Mouse (Mus musculus): ENCODE results near the gene BC052040. TPM values are rescaled to one million over a fixed set of nuclear protein-coding genes. Genes with fewer than 3 reads are reported as not detected.

The BC052040 gene
- polyA plus RNA-seq, 1 experiment from 2014 or later: 22.3 TPM

DNA sequence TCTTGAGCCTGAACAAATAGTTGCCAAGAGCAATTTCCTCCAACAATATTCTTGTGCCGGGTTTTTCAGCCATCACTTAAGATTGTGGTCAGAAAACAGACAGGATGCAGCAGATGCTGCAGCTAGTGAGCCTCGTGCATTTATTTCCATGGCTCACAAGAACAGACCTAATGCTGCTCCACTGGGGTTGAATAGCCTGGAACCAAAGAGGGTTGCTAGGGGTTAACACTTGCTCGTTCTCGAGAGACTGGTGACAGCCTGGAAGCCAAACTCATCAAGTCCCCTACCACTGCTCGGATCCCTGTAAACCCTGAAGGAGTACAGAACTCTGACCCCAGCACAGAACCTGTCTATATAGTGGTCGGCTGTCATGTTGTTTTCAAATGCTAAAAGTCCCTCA is 144.4 kb downstream of the BC052040 start:
- peaks cover 6% of the 10 kb centered on the region; the same call in 1 of the 2 replicates for H3K4me1 ChIP-seq (replicated peaks; ENCODE audit: control insufficient read depth, insufficient read depth, low read length)
- no peak overlapping the region for H3K9ac ChIP-seq (ENCODE audit: low read length)
- H3K9me3 ChIP-seq (ENCODE audit: control insufficient read depth, low read length): no peaks in the 10 kb centered on the region
- peak; percentile 75 for ATAC-seq (replicated peaks; ENCODE audit: low FRiP score)
- no peaks in the 10 kb centered on the region for H3K27me3 ChIP-seq (ENCODE audit: control insufficient read depth, insufficient read depth, low read length)
- peak overlapping the region; percentile 2; the same call in 1 of the 2 replicates for H3K27ac ChIP-seq (ENCODE audit: low read depth, low read length)
- 45% methylated on average over 6 of the region's 6 CpGs for WGBS
- H3K4me2 ChIP-seq (ENCODE audit: low read depth, low read length, severe bottlenecking): no peak overlapping the region
- no peaks in the 10 kb centered on the region for H3K36me3 ChIP-seq (ENCODE audit: control insufficient read depth, insufficient read depth, low read length)
- H3K4me3 ChIP-seq (ENCODE audit: low read depth, low read length): no peak overlapping the region
- DNase-seq (ENCODE audit: low spot score): peak; percentile 56

DNA sequence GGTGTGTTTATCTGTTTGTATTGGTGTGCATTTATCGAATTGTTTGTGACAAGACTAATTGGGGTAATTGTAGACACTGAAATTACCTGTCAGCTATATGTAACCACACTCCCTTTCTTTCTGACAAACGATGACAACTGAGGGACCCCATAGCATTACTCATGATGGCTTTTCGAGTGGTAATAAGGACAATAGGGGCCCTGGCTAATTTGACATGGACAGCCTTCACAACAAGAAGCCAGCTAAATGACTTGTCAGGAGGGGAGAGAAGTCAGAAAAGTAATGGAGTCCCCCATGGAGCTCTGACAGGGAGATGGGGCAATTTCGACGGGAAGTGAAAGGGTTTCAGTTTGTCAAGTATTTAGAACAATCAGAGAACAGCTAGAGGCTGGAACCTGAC is 145.3 kb downstream of the BC052040 start:
- Histone ChIP-seq H3K9ac (ENCODE audit: low read length) (no peak overlapping the region), H3K9me3 (ENCODE audit: control insufficient read depth, low read length) (no peaks in the 10 kb centered on the region), H3K27ac (ENCODE audit: low read depth, low read length) (no peak overlapping the region), H3K27me3 (ENCODE audit: control insufficient read depth, insufficient read depth, low read length) (no peaks in the 10 kb centered on the region), H3K4me3 (ENCODE audit: low read depth, low read length) (no peak overlapping the region), H3K4me2 (ENCODE audit: low read depth, low read length, severe bottlenecking) (no peak overlapping the region), H3K36me3 (ENCODE audit: control insufficient read depth, insufficient read depth, low read length) (no peaks in the 10 kb centered on the region), H3K4me1 (replicated peaks; ENCODE audit: control insufficient read depth, insufficient read depth, low read length) (peaks cover 6% of the 10 kb centered on the region; the same call in 1 of the 2 replicates)
- DNase-seq (ENCODE audit: low spot score) (no peak), ATAC-seq (replicated peaks; ENCODE audit: low FRiP score) (no peak)
- 61% methylated on average over 5 of the region's 5 CpGs for WGBS

DNA sequence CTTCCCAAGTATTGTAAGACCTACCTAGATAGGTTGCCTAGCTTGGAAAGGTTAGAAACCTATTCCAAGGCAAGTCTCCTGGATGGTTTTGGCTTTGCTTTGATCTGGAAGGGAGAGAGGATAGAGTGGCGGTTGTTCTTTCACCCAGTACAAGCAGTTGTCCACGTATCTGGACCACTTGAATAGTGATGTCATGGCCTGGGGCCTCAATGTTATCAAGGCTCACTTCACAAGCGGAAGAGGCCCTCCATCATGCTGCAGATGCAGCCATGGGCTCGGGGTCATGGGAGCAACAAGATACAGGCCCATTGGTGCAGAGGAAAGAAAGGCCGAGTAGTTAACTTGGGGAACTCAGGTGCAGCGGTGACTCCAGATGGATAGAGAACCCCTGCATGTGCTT is 147.1 kb downstream of the BC052040 start:
- Histone ChIP-seq H3K4me2 (ENCODE audit: low read depth, low read length, severe bottlenecking) (no peak overlapping the region), H3K9ac (ENCODE audit: low read length) (no peak overlapping the region), H3K27me3 (ENCODE audit: control insufficient read depth, insufficient read depth, low read length) (no peaks in the 10 kb centered on the region), H3K9me3 (ENCODE audit: control insufficient read depth, low read length) (no peaks in the 10 kb centered on the region), H3K27ac (ENCODE audit: low read depth, low read length) (no peak overlapping the region), H3K36me3 (ENCODE audit: control insufficient read depth, insufficient read depth, low read length) (no peaks in the 10 kb centered on the region), H3K4me1 (replicated peaks; ENCODE audit: control insufficient read depth, insufficient read depth, low read length) (peaks cover 6% of the 10 kb centered on the region; the same call in 1 of the 2 replicates), H3K4me3 (ENCODE audit: low read depth, low read length) (no peak overlapping the region)
- ATAC-seq (replicated peaks; ENCODE audit: low FRiP score) (no peak), DNase-seq (ENCODE audit: low spot score) (no peak)
- WGBS: 91% methylated on average over 6 of the region's 6 CpGs

DNA sequence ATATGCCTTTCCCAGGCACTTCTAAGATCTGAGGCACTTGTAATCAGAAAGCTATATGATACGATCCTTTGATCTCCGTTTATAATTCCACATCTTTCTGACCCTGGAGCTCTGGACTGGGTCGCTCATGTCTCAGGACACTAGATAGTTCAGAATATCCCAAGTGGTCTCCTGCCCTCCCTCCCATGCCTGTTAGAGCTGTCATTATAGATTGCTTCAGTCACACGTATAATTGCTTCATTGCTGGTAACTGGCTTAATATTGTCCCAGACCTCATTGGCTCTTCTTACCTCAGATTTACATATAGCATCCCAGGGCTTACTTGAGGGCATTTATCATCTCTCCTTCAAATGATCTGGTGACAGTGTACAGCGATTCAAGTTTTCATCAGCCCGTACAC is 149.0 kb downstream of the BC052040 start:
- Histone ChIP-seq H3K9me3 (ENCODE audit: control insufficient read depth, low read length) (no peaks in the 10 kb centered on the region), H3K4me2 (ENCODE audit: low read depth, low read length, severe bottlenecking) (no peak overlapping the region), H3K4me1 (replicated peaks; ENCODE audit: control insufficient read depth, insufficient read depth, low read length) (no peaks in the 10 kb centered on the region), H3K36me3 (ENCODE audit: control insufficient read depth, insufficient read depth, low read length) (no peaks in the 10 kb centered on the region), H3K27me3 (ENCODE audit: control insufficient read depth, insufficient read depth, low read length) (no peaks in the 10 kb centered on the region), H3K4me3 (ENCODE audit: low read depth, low read length) (no peak overlapping the region), H3K27ac (ENCODE audit: low read depth, low read length) (no peak overlapping the region), H3K9ac (ENCODE audit: low read length) (no peak overlapping the region)
- ATAC-seq (replicated peaks; ENCODE audit: low FRiP score): no peak
- no peak for DNase-seq (ENCODE audit: low spot score)
- WGBS: 90% methylated on average over 6 of the region's 6 CpGs

DNA sequence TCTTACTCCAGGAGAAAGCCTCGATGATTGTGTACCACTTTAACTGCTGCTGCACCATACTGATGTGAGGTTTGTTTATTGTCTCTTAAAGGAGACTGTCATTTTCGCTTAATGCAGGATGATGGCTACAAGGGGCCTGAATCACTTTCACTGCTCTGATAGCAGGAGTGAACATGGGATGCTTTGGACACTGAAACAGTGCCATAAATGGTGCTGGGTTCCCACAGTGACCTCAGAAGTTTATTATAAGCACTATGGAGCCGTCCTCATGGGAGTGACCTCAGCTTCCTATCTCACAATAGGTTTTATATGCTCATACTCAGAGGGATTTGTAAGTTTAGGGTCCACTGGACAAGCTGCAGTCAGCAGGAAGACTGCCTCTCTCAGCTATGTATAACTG is 149.7 kb downstream of the BC052040 start:
- Histone ChIP-seq H3K9me3 (ENCODE audit: control insufficient read depth, low read length) (no peaks in the 10 kb centered on the region), H3K36me3 (ENCODE audit: control insufficient read depth, insufficient read depth, low read length) (no peaks in the 10 kb centered on the region), H3K27me3 (ENCODE audit: control insufficient read depth, insufficient read depth, low read length) (no peaks in the 10 kb centered on the region), H3K27ac (ENCODE audit: low read depth, low read length) (no peak overlapping the region), H3K4me3 (ENCODE audit: low read depth, low read length) (no peak overlapping the region), H3K4me1 (replicated peaks; ENCODE audit: control insufficient read depth, insufficient read depth, low read length) (no peaks in the 10 kb centered on the region), H3K4me2 (ENCODE audit: low read depth, low read length, severe bottlenecking) (no peak overlapping the region), H3K9ac (ENCODE audit: low read length) (no peak overlapping the region)
- DNase-seq (ENCODE audit: low spot score) (no peak), ATAC-seq (replicated peaks; ENCODE audit: low FRiP score) (no peak)
- 85% methylated on average over 3 of the region's 3 CpGs for WGBS

DNA sequence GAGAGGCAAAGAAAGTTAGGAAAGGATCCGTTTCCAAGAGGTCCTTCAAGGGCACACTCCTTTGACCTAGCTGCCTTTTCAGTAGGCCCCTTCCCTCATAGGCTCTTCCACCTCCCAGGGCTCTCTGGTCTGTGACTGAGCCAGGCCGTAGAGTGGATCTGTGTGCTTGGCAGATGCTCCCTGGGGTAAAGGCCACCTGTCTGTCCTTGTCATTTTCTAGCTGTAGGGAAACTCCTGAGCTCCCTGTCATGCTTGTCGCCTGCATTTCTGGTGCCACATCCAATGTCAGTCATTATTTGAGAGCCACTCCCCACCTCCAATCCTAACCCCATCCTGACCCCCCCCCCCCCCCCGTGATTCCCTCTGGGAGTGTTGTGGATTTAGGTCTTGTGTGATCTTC is 151.1 kb downstream of the BC052040 start:
- Histone ChIP-seq H3K27ac (ENCODE audit: low read depth, low read length) (no peak overlapping the region), H3K9ac (ENCODE audit: low read length) (no peak overlapping the region), H3K36me3 (ENCODE audit: control insufficient read depth, insufficient read depth, low read length) (no peaks in the 10 kb centered on the region), H3K9me3 (ENCODE audit: control insufficient read depth, low read length) (no peaks in the 10 kb centered on the region), H3K4me2 (ENCODE audit: low read depth, low read length, severe bottlenecking) (no peak overlapping the region), H3K4me1 (replicated peaks; ENCODE audit: control insufficient read depth, insufficient read depth, low read length) (no peaks in the 10 kb centered on the region), H3K4me3 (ENCODE audit: low read depth, low read length) (no peak overlapping the region), H3K27me3 (ENCODE audit: control insufficient read depth, insufficient read depth, low read length) (no peaks in the 10 kb centered on the region)
- ATAC-seq (replicated peaks; ENCODE audit: low FRiP score): no peak
- 84% methylated on average over 4 of the region's 4 CpGs for WGBS
- DNase-seq (ENCODE audit: low spot score): no peak

DNA sequence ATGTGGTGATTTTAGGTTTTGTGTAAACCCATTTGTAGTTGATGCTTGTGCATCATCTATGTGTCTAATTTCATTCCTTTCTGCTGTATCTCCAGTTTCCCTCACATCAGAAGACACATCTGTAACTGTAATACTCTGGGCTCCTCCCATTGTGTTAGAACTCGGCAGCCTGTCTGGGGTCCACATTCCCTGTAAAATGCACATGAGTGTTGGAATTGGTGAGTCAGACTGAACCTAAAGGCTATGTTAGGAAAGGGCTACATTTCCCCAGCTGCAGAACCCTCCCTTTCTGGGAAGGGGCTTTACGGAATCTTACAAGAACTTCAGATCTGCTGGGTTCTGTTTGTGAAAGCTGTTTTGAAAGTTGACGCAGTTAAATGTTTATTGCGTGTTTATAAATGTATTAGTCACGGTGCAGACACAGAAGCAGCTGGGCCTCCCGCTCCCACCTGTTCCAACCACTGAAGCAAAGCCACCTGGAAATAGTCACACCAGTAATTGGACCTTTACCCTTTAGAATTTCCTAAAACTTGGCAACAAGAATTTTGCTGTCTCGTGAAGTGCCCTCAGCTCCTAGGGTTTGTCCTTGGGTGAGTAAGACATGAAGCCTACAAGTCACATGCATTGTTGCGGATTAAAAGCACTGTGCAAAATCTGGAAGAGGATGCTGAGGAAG is 151.6 kb downstream of the BC052040 start:
- Histone ChIP-seq H3K4me2 (ENCODE audit: low read depth, low read length, severe bottlenecking) (no peak overlapping the region), H3K9ac (ENCODE audit: low read length) (no peak overlapping the region), H3K4me3 (ENCODE audit: low read depth, low read length) (no peak overlapping the region), H3K27me3 (ENCODE audit: control insufficient read depth, insufficient read depth, low read length) (no peaks in the 10 kb centered on the region), H3K36me3 (ENCODE audit: control insufficient read depth, insufficient read depth, low read length) (no peaks in the 10 kb centered on the region), H3K4me1 (replicated peaks; ENCODE audit: control insufficient read depth, insufficient read depth, low read length) (no peaks in the 10 kb centered on the region), H3K9me3 (ENCODE audit: control insufficient read depth, low read length) (no peaks in the 10 kb centered on the region), H3K27ac (ENCODE audit: low read depth, low read length) (no peak overlapping the region)
- WGBS: 89% methylated on average over 8 of the region's 8 CpGs
- ATAC-seq (replicated peaks; ENCODE audit: low FRiP score): no peak
- no peak for DNase-seq (ENCODE audit: low spot score)

DNA sequence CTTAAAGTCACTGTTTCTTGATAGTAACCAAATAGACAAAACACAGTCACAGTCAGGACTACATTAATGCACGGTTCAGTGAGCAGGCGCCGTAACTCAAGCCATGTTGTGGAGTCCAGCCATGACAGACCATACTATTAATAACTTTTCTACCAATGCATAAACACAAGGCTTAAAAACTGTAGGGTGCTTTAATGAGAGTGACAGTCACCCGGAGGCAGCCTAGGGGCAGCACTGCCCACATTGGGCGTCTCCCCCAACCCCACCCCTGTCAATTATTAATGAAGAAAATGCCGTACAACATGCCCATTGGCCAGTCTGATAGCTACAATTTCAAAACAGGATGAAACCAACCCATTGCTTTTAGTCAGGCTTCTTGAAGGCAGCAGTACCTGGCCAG is 153.3 kb downstream of the BC052040 start:
- Histone ChIP-seq H3K9ac (ENCODE audit: low read length) (no peak overlapping the region), H3K4me3 (ENCODE audit: low read depth, low read length) (no peak overlapping the region), H3K4me2 (ENCODE audit: low read depth, low read length, severe bottlenecking) (no peak overlapping the region), H3K4me1 (replicated peaks; ENCODE audit: control insufficient read depth, insufficient read depth, low read length) (no peaks in the 10 kb centered on the region), H3K36me3 (ENCODE audit: control insufficient read depth, insufficient read depth, low read length) (no peaks in the 10 kb centered on the region), H3K27ac (ENCODE audit: low read depth, low read length) (no peak overlapping the region), H3K27me3 (ENCODE audit: control insufficient read depth, insufficient read depth, low read length) (no peaks in the 10 kb centered on the region), H3K9me3 (ENCODE audit: control insufficient read depth, low read length) (no peaks in the 10 kb centered on the region)
- WGBS: 91% methylated on average over 6 of the region's 6 CpGs
- ATAC-seq (replicated peaks; ENCODE audit: low FRiP score): no peak
- DNase-seq (ENCODE audit: low spot score): no peak

DNA sequence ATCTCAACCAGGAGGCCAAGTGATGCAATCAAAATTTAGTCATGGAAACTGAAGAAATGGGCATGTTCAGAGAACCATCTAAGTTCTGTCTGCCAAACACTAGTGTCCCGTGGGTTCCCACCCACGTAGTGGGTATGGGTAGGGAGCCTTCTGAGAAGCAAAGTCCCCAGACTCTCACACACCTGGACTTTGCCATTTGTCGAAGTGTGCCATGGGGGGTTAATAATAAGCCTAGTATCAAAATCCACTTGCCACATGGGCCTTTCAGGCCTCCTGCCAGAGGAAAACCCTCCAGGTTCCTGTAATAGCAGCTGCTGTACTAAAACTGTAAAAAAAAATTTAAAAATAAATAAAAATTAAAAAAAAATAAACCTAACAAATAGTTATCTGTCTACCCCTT is 154.9 kb downstream of the BC052040 start:
- H3K9me3 ChIP-seq (ENCODE audit: control insufficient read depth, low read length): no peaks in the 10 kb centered on the region
- WGBS: 98% methylated on average over 3 of the region's 3 CpGs
- DNase-seq (ENCODE audit: low spot score) (no peak), ATAC-seq (replicated peaks; ENCODE audit: low FRiP score) (no peak)
- no peaks in the 10 kb centered on the region for H3K36me3 ChIP-seq (ENCODE audit: control insufficient read depth, insufficient read depth, low read length)
- no peak overlapping the region for H3K9ac ChIP-seq (ENCODE audit: low read length)
- no peak overlapping the region for H3K27ac ChIP-seq (ENCODE audit: low read depth, low read length)
- no peak overlapping the region for H3K4me3 ChIP-seq (ENCODE audit: low read depth, low read length)
- H3K27me3 ChIP-seq (ENCODE audit: control insufficient read depth, insufficient read depth, low read length): no peaks in the 10 kb centered on the region
- no peak overlapping the region for H3K4me2 ChIP-seq (ENCODE audit: low read depth, low read length, severe bottlenecking)
- H3K4me1 ChIP-seq (replicated peaks; ENCODE audit: control insufficient read depth, insufficient read depth, low read length): no peaks in the 10 kb centered on the region
